Mouse (Mus musculus) liver, adult 2 months (tissue): ENCODE data around the gene Large2.

ENCODE experiments used
- CTCF ChIP-seq: fragments of 200-500 bp; IDR thresholded peaks from 2 replicates; pipeline ENCODE4 v1.5.1; 2011; ENCODE audit warnings: low read depth, low read length, control low read depth
- POLR2A ChIP-seq: fragments of 200-500 bp; IDR thresholded peaks from 2 replicates; pipeline ENCODE4 v1.6.1; 2011; ENCODE audit warnings: low read length, control low read depth; ENCODE audit not compliant: insufficient read depth; ENCODE audit errors: extremely low read depth

DNA sequence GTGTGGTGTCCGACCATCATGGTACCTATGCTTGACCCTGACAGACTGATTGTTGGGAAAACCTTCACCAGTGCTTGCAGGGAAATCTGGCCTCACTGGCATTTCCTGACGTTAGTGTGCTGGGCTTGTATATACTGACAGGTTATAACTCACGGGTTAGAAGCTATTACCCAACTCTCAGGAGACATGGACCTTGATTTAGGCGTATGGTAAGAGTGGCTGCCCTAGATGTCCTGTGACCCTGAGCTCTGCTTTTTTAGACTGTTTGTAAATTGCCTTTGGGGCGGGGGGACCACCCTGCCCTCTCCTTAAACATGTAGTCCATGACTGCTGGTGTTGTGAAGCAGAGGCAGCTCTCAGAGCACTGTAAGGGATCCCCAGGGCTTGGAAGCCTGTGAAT lies 24.0 kb downstream of the Large2 start:
- TF ChIP-seq CTCF (no peak), POLR2A (no peak)
